Mouse (Mus musculus) cortical plate, adult 2 months (tissue): ENCODE measurements at regions not wholly inside any gene's neighbourhood (a gene's known extent, or its start where the extent isn't known, plus 50 kb on each side); places are given as distances from the start of the nearest gene placed in this dataset.

Experiments used
- CTCF ChIP-seq: fragments of 200-500 bp; IDR thresholded peaks from 2 replicates; pipeline ENCODE4 v1.5.1; 2011; ENCODE audit warnings: mild to moderate bottlenecking, control low read depth, low read length; ENCODE audit not compliant: insufficient read depth; ENCODE audit errors: extremely low read depth
- POLR2A ChIP-seq: fragments of 200-500 bp; IDR thresholded peaks from 2 replicates; pipeline ENCODE4 v1.6.1; 2011; ENCODE audit warnings: mild to moderate bottlenecking, low read length, control low read depth; ENCODE audit not compliant: insufficient read depth; ENCODE audit errors: extremely low read depth

- no peak for TF ChIP-seq POLR2A
- no peak for TF ChIP-seq CTCF
Measured at GRCm38 (mm10) chr10:39260061-39260460, 96.5 kb upstream of the Ccn6 start.
